Mouse (Mus musculus) kidney, adult 9 months (tissue): ENCODE results near the gene Pcdh15.

Experiments
- DNase-seq: peaks from one replicate; pipeline ENCODE4 v3.0.0; 2022

Pcdh15 gene

DNA sequence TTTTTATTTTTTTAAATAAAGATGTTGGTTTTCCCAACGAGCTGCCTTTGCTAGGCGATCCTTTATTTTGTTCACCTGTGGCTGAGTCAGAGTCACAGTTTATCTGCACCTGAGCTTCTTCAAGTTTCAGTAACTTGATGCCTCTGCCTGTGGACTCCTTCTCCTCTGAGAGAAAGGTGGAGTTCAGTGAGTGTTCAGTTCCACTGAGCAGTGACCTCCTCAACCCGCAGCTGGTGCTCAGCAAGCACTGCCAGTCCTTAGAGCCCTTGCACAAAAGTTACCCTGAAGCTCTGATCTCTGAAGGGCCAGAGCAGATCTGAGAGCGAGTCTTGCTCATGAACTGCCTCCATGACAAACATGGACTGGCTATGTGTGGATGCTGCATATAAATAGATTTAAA lies 724.1 kb downstream of the Pcdh15 start:
- no peak for DNase-seq

DNA sequence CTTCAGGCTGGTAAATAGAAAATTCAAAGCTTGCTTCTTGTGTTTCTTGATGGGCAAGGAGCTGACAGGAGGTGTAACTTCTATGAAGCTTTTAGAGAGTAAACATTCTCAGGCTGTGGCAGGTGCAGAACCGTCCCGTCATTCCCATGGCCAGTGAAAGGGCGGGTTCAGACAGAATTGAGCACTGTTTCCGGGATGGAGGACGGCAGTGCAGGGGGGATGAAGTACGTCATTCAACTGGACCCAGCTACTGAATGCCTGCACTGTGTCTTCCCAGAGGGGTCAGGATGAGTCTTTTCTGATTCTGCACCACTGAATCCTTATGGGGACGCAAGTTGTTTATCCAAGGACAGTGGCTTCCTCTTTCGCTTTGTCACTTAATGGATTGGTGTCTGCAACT lies 727.2 kb downstream of the Pcdh15 start:
- no peak for DNase-seq

DNA sequence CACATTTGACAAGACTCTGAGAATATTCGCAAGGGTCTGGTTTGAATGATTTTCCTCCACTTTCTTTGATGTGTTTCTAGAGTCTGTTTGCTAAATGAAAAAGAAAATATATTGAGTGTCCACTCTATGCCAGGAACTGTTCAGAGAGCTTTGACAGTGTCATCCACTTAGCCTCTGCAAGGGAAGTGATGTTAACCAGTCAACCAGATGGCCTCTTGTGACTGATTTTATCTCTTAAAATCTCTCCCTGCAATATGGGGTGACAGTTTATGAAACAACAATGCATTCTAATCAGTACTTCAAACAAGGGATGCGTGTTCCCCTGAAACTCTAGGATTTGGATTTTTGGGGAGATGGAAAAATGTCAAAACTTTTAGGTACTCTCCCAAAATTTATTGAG lies 729.6 kb downstream of the Pcdh15 start:
- no peak for DNase-seq

DNA sequence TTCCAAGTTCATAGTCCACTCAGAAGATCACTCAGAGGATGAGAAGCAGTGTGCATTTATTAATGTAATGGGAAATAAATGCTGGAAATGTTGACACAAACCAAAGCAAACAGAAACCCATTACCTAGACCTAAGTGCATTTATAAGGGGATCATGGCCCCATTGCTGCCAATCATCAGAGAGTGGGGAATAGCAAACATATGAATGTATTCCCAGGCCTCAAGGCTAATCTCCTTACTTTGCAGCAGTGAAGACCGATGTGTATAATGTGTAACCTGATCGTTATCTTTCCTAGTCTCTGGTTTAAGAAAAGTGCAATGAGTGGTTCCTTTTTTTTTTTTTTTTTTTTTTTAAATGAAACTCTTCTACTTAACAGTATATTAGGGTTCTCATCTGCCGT lies 745.9 kb downstream of the Pcdh15 start:
- DNase-seq, result no peak

DNA sequence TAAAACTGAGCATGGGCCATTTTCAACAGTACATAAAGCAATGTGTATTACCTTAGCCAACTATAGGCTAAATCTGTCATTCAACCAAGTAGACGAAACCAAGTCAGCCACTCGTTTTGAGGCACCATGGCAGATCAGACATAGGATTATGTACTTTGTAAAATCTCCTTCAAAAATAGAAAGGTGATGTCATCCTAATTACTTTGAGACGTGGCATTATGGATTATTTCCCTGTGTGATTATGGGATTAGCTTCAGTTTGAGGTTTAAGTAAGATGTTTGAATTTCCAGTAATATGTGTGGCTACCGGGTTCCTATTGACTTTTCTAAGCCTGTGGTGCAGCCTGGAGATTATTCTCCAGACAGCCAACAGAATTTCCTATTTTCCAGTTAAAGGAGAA lies 763.0 kb downstream of the Pcdh15 start:
- no peak for DNase-seq

DNA sequence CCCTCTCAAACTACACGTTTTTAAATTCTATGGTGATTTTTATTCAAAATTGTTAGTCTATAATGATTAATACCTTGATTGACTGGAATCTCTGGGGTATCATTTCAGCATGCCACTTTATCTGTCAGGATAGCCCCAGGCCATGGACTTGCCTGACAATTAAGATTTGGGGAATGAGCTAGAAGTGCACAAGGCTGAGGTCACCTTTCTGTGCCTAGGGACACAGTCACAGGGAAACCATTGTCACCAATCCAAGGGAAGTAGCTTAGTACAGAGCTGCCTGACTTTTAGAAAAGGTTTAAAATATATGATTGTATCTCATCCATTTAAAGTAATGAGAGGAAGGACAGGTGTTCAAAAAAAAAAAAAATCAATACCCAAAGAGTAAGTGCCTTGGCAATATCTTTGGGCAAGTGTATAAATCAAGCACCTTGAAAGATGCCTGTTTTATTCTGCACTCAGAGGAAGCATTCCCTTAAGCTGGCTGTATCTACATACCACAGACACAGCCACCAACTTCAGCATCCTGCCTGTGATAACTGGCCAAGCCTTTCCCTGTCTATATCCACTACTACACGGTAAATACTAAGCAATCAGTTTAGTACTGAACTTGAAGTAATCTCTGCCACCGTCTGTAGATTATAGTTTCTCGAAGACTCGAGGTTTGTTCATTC lies 779.0 kb downstream of the Pcdh15 start:
- no peak for DNase-seq

DNA sequence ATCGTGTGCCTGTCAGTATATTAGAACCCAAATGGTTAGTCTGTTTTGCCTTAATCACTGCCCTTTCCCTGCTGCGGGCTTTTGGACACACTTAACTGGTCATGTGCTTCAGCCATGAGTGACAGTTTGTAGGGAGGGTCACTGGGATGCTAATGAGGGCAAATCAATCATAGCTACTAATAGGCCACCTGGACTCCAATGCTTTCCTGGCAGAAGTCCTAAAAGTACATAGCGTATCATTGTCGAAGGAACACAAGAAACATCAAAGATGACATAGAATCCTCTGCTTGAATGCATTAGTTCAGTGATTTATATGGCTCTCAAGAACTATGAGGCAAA lies 779.6 kb downstream of the Pcdh15 start:
- no peak for DNase-seq

DNA sequence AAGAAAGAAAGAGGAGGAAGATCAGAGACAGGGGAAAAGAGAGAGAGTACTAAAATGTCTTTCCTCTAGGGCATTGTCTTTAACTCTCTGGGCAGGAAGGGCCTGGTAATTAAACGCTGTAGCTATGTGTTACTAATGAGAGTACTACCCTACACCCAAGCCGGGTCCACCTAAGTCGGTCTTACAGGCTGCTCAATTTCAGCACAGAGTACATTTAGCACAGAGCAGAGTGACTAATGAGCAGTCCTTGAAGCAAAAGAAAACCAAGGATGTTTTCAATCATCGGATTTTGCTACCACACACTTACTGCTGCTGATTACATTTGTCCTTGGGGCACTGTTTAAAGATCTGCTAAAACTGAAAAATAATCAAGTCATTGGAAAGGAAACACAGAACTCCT lies 788.6 kb downstream of the Pcdh15 start:
- no peak for DNase-seq

DNA sequence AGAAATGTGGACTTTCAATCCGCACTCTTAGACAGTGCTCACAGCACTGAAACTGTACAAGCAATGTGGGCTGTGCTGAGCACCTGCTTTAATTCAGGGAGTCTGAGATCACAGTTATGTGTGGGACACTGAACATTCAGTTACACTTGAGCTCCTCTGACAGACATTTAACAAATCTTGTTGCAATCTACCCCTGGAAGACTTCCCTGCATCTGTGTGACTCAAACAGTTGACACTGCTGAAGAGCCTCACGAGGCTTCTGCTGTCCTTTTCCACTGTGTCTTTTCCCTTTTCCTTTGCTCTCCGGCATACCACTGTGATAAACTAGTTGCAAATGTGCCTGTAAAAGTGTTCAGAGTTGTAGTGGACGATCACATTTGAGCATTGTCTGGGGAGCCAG lies 793.1 kb downstream of the Pcdh15 start:
- no peak for DNase-seq

DNA sequence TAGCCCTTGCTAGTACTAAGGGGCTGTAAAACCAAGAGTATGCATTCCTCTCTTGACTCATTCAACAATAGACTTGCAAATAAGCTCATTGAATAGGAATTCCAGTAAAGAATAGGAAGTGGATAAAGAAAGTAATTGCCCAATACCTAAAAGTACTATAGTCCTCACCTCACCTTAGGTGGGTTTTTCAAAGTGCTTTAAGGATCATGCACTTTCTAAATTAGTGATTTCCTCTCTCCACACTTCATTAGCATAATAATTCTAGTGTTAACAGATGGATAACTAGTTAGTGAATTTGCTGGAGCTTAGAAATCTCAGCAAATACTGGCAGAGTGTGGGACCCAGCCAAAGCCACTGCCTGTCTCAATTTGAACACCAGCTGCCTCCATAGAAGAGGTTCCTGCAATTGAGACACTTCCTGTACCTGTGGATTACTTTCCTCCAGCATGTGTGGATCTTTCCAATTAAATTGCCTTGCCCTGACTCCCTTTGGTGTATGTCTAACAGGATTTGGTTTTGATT lies 797.0 kb downstream of the Pcdh15 start:
- DNase-seq, result no peak

DNA sequence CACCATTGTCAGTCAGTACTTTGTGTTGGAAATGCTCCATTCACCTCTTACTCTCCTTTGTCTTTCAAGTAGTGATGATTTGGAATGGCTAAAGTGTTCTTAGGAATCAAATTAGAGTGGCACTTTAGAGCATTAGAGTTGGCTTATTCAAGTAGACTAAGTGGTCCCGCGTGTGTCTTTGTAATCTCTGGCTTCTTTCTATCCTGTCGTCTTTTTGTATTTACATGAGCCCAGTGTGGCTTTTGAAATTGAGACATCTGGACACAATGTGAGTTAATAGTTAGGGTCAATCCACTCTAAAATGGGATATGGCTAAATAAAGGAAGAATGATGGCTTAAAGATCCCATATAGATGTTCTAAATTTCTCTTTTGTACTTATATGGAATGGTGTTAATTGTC lies 800.0 kb downstream of the Pcdh15 start:
- no peak for DNase-seq

DNA sequence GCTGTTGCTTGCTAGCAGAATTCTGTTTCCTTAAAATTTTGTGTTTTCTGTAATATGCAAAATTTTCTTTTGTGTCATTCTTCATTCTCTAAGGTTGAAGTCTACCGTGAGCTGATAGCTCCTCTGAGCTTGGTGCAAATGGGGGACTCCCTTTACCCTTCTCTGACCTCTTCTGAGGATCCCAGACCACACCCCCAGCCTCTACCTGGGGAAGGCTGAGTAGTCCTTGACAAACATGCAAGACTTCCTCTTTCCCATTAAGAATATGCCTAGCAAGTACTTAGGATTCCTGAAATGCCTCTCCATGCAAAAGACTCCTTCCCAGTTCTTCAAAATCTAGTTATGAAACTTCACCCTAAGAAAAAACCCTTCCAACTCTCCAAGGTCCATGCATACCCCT lies 808.5 kb downstream of the Pcdh15 start:
- no peak for DNase-seq

DNA sequence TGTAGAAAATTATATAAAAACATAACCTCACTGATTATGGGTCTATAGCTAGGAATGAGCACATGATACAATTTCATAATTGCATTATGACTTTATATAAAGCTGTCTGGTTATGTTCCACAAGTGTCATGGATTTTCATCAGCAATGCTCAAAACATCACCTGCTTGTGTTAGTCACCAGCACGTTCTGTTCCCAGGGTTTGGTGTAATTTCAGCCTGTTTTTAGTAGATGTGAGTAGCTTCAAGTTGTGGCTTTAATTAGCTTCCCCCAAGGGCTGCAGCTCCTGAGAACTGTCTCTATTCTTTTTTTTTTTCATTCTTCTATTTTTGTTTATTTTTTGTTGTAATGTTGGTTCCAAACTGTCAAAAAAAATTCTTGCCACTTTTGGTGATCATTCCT lies 809.4 kb downstream of the Pcdh15 start:
- DNase-seq, result no peak

DNA sequence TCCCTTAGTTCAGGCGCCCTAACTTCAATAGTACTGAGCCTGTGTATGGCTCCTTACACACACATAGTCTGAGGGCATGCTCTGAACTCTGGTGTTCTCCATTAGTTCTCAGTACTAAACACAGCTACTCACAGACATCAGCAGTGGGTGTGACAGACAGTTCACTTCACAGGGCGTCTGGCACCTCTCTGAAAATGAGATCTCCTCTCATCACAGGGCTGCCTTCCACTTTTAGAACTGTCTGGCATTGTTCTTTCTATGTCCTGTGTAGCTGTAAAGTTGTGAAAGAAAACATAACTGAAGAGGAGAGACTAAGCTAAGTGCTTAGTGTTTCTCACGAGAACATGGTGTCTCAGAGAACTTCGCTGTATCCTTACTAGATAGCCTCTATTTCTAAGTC lies 816.0 kb downstream of the Pcdh15 start:
- no peak for DNase-seq

DNA sequence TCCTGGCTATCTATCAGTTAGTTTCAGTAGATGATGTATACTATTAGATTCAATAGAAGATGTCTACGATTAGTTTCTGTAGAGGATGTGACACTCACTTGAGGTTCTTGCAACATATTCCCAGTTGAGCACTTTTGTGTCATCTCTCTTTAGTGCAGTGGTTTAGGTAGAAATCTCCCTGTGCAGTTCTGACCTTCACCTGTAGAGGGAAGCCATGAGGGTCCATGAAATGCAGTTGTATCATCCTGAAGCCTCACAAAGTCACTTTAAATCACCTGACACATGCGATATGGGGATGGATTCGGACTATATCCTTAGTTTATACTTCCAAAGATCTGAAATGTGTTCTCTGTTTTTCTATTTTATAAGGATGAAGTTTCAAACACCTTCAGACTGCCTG lies 822.4 kb downstream of the Pcdh15 start:
- peak; percentile 6 for DNase-seq

DNA sequence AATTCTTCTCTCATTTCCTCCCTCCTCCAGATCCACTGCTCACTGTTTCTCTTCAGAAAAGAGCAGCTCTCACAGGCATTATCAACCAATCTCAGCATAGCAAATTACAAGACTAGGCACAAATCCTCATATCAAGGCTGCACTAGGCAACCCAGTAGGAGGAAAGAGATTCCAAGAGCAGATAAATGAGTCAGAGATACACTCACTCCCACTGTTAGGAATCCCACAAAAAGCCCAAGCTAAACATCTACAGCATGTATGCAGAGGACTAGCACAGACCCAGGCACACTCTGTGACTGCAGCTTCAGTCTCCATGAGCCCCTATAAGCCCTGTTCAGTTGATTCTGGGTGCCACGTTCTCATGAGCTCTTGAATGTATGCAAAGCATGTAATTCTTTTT lies 829.5 kb downstream of the Pcdh15 start:
- no peak for DNase-seq

DNA sequence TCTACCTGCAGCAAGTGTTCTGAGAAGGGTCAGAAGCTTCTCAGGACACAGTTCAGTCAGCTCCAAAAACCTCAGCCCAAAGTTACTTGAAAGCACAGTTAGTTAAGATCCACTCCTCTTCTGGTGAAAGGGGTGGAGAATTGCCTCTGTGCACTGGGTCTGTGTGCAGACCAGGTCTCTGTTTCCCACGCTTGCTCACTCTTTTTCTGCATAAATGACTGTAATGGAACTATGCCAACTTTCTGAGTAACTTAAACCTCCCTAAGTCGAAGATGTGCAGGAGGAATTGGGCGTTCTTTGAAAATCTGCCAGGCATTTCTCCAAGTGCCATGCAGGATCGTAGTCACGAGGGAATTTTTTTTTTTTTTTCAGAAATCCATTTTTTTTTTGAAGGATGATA lies 830.6 kb downstream of the Pcdh15 start:
- DNase-seq, result no peak

DNA sequence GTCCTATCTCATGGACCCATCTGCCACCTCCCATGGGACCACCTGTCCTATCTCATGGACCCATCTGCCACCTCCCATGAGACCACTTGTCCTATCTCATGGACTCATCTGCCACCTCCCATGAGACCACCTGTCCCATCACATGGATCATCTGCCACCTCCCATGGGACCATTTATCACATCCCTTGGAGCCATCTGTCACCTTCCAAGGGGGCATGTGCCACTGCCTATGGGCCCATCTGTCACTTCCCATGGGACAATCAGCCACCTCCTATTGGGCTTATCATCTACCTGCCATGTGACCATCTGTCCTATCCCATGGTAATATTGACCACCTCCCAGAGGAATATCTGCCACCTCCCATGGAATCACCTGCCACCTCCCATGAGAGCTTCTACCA lies 832.0 kb downstream of the Pcdh15 start:
- DNase-seq, result no peak

DNA sequence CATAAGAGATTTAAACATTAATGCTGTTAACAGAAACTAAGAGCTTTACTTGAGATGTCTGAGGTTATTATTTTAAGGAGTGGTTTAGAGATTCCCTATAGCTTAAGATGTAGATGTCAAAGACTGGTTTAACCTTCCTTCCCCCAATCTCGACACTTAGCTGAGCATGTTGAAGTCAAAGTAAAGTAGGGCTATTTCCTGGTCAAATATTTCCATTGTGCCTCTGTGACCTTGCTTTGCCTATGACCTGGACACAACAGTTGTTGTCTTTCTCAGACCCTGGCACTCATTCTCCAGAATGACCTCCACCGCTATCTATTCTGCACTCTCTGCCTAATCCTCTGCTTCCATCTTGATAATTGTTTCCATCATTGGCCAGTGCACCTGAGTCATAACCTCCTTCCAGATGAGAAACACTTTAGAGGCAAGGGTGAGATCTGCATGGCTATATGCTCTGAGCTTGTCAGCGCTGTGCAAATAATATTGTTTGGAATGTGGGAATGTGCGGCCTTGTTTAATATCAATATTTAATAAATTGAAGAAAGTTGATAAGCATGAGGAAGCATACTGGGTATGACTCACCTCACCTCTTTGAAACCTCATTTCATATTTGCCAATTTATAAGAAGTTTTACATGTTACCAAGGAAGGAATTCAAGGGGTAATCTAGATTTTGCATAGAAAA lies 833.0 kb downstream of the Pcdh15 start:
- DNase-seq, result no peak

DNA sequence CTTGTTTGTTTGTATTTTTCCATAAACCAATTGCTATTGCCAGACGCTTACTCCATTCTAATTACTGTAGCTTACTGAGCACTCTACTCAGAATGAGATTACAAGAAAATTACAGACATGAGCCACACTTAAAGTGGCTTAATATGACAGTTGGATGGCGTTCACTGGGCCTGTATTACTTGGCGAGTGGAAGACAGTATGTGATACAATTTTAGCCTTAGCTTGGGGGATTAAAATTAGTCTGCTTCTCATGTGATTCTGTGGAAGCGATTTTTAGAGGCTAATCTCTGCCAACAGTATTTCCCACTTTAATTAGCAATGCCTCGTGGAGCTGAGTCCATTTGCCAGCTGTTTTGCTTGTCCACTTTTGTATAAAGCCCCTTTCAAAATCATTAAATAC lies 837.0 kb downstream of the Pcdh15 start:
- no peak for DNase-seq

DNA sequence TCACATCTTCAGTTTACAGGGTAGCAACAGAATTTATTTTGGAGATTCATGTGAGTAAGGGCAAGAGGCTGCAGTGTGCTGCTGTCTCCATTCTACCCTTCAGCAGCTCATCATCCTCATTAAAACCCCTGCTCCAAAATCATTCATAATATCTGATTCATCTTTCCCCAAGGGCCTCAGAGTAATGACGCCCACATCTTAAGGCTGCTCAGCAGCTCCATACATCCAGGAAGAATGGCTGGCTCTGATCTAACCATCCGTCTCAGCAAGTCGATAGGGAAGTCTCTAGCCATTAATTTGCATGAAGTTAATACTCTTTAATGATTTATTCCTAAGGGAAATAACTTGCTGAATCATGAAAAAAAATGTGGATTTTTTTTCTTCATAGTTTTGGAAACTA lies 839.8 kb downstream of the Pcdh15 start:
- DNase-seq, result no peak

DNA sequence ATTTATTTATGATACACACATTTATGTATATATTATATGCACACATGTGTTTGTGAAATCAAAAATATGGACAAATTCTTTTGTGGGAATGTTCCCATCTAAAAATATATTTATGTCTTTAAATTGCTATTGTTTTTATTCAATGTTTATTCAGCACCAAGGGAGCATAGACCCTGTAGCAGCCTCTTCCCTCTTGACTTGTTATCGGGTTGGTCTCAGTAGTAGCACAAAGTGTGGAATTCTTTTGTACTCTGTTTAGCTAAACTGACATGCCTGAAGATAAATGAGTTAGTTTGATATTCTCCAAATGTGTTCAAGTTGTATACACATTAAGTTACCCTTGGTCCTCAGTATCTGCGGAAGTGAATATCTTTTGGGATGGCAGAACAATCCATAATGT lies 848.7 kb downstream of the Pcdh15 start:
- DNase-seq, result no peak

DNA sequence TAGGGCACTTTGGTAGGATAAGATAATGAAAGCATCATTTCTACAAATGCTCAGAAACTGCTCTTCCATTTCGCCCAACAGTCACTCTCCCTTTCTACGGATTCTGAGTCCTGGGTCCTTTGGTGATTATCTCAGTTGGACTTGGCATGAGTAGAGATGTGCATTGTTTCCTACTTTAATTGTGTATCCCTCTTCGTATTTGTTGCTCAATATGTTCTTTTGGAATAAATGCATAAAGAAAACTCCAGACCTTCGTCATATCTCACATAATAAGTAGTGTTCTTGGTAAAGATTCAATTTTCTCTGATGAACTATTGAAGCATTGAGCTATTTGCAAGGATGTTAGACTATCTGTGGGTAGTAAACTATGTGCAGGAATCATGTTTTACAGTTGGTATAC lies 854.2 kb downstream of the Pcdh15 start:
- DNase-seq, result no peak

DNA sequence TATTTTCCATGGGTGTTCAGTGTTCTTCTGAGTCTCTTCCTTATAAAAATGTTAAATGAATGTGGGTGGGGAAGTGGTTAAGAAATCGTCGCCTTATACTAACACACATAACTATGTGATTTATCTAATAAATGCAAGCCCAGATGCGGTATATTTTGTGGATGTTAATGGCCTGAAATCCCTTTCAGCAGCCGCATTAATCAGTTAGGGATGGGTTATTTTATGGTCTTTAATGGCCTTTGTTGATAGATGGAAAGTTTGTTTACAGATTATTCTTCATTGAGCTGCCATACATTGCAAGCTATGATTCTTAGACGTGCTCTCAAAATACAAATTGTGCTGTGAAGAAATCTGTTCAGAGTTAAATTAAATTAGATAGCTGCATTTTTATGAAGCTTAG lies 884.9 kb downstream of the Pcdh15 start:
- DNase-seq, result no peak

DNA sequence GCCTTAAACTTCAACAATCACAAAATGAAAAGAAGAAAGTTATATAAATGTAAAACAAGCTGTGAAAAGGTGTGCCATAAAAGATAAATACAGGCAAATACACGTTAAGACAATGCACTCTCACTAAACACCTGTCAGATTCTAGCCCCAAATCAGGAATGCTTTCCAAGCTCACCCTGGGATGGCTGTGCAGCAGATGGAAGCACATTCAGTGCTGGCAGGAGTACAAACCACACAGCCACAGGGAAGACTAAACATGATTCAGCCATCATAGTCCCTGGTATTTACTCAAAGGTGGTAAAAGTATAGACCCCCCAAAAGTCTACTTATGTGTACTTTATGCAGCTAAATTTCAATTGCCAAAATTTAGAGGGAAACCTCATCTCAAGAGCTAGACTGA lies 909.7 kb downstream of the Pcdh15 start:
- DNase-seq, result no peak
